Mouse (Mus musculus) heart, adult 9 months (tissue): Measurements from ENCODE around the gene Gpr158.

Experiments used
- DNase-seq, 2 experiments: peaks; one replicate each; pipeline ENCODE4 v3.0.0; 2022; ENCODE audit warnings: low spot score in 2 of 2

Gpr158 gene

DNA sequence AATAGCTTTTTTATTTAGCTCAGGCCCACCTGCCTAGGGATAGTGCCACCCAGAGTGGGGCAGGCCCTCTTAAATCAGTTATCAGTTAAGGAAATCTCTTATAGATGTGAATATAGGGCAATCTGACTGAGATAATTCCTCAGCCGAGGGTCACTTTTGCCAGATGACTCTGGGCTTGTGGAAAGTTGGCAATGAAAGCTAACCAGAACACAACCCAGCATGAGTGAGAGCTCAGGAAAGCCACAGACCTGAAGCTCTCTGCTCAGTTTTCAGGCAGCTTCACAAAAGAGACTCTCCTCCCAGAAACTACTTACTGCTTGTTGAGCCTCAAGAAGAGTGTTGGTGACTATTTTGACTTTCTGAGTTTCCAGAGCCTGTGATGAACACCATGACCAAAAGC, 264.8 kb downstream of the Gpr158 start:
- no peak for DNase-seq

DNA sequence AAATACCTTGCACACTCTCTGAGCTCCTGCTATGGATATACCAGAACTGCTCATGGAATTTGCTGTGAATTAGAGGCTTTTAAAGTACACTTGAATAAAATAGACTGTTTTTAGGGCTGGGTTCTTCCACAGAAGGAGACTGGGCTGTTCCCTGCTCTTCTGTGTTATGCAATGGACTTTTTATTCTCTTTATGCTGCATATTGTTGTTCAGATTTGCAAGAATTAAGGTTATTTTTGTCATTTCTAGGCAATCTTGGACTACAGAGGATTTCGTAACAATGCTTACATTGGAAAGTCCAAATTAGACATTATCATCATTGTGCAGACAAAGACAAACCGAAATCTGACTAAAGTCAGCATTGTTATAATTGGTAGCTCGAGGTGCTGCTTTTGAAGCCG, 298.4 kb downstream of the Gpr158 start:
- DNase-seq, result no peak

DNA sequence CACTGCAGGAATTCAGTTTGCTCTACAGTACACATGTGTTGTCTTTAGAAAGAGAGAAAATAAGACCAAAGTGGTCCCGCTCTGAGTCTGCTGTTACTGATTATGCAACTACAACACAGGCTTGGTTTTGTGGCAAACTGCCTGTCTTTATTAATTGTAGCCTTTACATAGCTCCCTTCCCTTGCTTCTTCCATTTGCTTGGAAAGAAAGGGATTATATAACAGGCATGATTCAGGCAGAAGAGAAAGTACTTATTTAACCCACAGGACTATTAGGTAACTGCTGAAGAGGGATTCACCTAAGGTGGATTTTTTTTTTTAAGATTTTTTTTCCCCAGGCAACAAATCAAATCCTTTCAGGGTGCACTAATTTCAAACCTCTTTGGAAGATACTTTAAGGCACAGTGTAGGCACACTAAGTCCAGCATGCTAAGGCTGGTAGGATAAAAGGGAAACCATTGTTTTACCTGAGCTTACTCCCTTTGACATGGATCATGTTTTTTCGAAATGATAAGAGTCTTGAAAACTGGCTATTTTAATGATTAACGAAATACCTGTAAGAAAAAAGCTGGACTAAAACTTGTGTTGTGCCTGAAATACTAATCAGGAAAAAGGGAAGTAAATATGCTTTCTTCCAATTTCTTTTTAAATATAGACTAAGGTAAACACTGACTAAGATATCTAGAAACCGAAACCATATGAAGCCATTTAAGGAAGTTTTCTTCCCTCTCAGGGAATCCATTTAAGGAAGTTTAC, 308.9 kb downstream of the Gpr158 start:
- DNase-seq, result no peak

DNA sequence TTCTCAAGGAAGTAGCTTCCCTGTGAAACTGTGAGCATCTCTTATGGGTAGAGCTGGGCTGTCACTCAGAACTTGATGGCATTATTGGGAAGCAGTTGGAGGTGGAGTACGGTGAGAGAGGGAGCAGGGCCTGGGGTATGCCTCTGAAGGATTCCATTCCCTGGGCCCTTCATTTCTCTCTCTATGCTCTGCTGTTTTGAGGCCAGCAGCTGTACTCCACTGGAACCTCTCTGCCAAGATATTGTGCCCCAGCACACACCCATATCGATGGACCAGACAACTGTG, 309.4 kb downstream of the Gpr158 start:
- DNase-seq, result no peak

DNA sequence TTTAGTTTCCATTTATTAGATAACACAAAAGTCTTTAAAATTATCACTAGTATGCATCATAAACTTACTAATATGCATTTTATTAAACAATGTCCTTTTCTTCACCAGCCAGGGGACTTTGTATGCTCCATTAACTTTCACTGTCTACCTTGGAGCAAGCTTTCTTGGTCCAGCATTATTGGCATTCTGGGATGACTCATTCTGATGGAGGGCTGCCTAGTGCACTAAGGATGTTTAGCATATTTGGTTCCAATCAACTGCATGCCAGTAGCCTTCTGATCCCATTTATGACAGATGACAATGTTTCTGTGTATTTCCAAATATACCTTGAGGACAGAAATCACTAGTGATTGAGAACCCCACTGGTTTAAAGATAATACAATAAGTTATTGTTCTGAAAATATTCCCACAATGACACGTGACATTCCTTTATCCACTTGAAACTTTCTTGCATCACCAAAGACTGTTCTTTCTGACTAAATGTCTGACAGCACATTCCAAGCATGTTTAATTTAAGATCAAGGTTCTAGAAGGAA, 313.5 kb downstream of the Gpr158 start:
- no peak for DNase-seq

DNA sequence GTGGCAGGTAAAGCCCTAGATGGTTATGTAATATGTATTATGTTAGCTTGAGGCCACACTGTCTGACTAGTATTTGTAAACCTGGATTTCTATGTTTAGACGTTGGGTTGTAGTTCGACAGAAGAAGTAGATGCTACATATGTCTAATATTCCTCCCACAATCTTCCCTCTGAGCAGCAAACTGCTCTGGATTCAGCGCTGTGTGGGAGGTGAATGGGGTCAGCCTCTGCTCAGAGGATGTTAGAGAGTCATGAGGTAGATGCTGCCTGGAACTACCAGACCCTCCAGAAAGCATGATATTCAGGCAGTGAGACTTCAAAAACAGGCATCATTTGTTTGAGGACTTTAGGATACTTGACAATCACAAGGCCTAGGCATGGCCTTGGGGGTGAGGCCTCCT, 317.4 kb downstream of the Gpr158 start:
- DNase-seq, result no peak

DNA sequence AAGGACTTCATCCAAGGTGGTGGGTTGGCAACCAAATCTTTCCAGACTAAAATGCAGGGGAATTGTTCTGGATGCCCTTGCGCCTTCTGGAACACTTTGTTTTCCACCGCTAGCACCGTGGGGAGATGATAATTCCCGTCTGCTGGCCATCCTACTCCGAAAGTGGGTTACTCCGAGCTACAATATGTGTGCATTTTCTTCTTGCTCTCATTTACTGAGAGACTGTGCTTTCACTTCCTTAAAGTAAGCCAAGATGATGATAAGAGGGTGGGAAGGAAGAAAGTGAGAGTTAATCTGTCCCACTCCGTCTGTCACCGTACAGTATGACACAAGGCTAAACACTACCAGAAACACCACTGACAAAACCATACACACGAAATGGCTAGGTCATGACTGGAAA, 325.8 kb downstream of the Gpr158 start:
- DNase-seq, result no peak

DNA sequence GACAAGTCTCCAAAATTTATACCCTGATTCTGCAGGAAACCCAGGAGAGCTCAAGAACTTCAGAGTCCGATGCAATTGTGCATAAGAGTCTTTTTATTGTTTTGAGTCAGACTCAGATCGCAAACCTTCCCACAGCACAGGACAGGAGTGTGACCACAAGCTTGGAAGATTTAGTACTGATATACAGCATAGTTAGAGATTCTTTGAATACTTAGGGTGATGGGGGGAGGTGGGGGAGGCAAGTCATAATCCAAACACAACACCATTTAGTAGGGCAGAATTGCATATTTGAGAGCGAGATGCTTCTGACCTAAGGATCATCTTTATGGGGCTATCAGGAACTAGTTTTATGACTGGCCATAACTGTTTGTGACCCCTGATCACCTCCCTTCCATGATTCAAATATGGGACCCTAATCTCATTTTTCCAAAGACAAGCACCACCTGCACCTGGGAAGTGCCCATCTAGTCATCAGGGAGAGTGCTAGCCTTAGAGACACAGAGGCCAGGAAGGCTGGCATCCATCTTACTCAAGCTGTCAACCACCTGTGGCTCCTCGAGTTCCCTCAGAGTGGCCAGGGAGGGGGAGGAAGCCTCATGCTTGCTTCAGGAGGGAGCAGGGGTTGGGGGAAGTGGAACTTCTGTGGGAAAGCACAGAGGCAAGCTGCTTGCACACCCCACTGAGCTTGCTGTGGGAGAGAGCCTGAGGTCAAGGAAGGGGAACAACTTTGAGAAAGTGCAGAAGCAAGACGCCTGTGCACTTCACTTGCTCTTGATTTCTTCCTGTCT, 326.7 kb downstream of the Gpr158 start:
- DNase-seq, result no peak

DNA sequence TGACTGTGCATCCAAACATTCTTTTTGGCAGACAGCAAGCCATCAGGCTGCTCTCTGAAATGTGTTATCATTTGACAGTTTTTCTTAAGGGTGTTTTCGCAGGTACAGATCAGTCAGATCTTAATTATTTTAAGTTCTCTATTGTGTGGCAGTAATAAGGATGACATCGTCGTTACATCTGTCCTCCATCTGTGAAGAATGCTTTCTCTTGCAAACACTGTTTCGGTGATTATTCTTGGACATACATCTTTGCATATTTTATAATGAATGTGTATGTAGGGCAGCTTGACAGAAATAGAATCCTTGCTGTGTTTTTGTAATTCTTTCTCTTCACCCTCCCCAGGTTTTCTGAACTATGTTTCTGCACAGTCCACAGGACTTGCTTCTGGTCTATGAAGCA, 360.7 kb downstream of the Gpr158 start:
- no peak for DNase-seq

DNA sequence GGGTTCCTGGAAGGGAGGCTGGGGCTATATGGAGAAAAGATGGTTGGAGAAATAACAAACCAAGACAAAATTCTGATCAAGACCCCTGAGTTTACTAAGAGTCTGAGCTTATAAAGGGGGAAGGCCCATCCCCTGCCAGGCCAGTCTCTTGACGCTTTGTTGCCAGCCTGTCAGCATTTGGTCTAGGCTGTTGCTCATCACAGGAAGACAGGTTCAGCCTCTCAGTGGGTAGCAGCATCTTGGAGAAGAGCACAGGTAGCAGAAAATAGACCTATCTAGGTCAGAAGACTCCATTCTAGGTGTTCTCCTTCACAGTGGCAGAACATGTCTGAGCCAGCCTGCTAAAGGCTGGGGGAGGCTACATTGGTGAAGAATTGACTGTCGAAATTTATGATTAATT, 416.4 kb downstream of the Gpr158 start:
- no peak for DNase-seq

DNA sequence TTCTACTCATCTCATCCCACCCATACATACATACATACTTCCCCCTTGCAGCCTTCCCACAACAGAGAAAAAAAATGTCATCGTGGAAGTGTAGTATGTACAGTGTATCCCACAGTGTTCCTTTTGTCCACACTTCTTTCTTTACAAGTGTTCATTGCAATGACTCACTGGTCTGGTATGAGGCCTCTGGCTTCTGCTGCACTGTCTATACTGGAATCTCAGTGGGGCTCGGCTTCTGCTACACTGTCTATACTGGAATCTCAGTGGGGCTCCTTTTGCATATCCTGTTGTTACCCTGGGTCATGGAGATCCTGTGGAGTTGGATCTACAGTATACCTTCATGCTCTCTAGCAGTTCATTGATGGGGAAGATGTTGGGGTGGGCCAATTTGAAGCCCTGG, 425.8 kb downstream of the Gpr158 start:
- no peak for DNase-seq

DNA sequence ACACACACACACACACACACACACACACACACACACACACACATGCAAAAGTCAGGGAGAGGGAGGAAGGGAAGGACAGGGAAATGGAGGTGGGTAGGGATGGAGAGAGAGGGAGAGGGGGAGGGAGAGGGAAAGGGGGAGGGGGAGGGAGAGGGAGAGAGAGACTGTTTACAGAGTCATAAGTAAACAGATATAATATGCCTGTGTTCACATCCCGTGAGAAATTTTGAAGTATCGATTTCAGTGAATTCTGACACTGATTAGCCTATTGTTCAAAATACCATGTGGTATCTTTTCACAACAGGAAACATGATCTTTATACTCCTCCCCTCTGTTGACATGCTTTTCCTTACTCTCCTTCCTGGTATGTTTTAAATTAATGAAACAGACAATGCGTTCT, 432.3 kb downstream of the Gpr158 start:
- no peak for DNase-seq

DNA sequence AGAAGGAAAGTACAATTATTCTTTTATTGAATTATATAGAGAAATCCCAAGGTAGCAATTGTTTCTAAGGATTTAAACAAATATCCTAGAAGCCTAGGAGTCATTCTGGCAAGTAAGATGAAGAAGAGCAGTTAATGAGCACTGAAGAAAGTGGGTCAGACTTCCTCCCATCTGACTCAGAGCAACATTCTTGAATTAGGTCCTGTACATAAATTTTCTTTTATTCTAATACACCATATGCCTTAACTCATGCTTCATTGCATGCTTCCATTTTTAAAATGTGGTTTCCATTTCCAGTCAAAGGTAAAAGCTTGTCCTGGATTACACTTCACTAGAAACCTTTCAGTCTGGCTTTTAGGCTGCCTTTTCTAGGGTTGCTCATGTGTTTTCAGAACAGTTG, 432.7 kb downstream of the Gpr158 start:
- no peak for DNase-seq

DNA sequence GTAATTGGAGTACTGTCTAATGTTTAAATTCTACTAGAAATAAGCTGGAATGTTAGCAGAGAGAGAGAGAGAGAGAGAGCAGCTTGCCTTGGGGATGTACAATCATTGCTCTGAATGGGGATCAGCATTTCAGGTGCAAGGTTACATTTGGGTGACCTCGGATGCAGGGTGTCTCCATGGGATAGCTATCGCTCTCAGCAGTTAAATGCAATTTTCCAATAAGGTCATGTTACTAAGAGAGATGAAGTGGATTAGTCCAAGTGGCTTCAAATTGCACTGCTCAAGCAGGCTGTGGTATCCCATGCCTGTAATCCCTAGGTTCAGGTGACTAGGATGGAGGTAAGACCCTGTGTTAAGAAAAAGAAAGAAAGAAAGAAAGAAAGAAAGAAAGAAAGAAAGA, 441.2 kb downstream of the Gpr158 start:
- DNase-seq, result no peak

DNA sequence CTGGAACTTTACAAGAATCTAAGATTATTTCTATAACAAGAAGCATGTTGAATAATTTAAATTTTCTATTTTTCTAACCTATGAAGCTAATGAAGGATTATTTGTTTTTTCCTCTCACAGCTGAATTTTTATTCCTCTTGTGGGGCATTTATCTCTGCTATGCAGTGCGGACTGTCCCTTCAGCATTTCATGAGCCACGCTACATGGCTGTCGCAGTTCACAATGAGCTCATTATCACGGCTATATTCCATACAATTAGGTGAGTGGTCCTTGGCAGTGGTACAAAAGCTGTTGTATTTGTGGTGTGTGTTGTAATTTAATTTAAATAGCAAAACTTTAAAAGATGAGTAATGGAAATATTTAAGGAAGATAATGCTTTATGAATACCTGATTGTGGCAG, 443.1 kb downstream of the Gpr158 start:
- no peak for DNase-seq

DNA sequence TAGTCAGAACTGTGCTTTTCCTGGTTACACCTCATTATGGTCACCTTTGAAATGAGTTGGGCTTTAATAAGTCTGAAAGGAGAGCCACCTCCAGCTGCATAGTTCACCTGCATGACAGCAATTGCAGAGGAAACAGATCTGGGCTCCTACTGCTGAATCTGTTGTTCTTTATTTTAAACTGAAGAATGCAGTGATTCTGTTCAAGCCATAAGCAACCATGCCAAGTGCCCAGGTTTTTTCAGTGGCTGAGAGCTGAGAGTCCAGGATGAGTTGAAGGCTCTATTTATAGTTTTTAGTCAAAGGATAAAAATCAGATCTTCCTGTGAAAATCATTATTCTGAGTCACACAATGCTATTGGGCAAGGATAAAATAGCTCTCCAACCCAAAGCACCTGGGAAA, 496.7 kb downstream of the Gpr158 start:
- no peak for DNase-seq
